Mouse (Mus musculus) kidney, embryonic 15.5 days (tissue): ENCODE results near the gene Hpdl. TPM values are rescaled to one million over a fixed set of nuclear protein-coding genes. Genes with fewer than 3 reads are reported as not detected.

ENCODE experiments used
- ATAC-seq: fragments of 200-750 bp; cut with Nextera tagmentation; replicated peaks from 2 replicates; pipeline ENCODE4 v1.8.0; 2017; ENCODE audit warnings: moderate TSS enrichment; ENCODE audit not compliant: low FRiP score
- H3K27ac ChIP-seq: fragments of 300-500 bp; sonication (generic); 2 replicates; pipeline ENCODE4 v1.5.1; 2015; ENCODE audit warnings: mild to moderate bottlenecking, inconsistent platforms
- H3K27me3 ChIP-seq: fragments of 300-500 bp; sonication (generic); 2 replicates; pipeline ENCODE4 v1.6.1; 2015; ENCODE audit warnings: inconsistent platforms
- H3K36me3 ChIP-seq: fragments of 300-500 bp; sonication (generic); 2 replicates; pipeline ENCODE4 v1.6.1; 2015; ENCODE audit warnings: inconsistent platforms
- H3K4me1 ChIP-seq: fragments of 300-500 bp; sonication (generic); 2 replicates; pipeline ENCODE4 v1.6.1; 2015; ENCODE audit warnings: inconsistent platforms
- H3K4me2 ChIP-seq: fragments of 300-500 bp; sonication (generic); 2 replicates; pipeline ENCODE4 v1.6.1; 2015; ENCODE audit warnings: moderate library complexity, mild to moderate bottlenecking, inconsistent platforms
- H3K4me3 ChIP-seq: fragments of 300-500 bp; sonication (generic); replicated peaks from 2 replicates; pipeline ENCODE4 v1.5.1; 2015; ENCODE audit warnings: mild to moderate bottlenecking, inconsistent platforms
- H3K9ac ChIP-seq: fragments of 300-500 bp; sonication (generic); 2 replicates; pipeline ENCODE4 v1.6.1; 2015; ENCODE audit warnings: mild to moderate bottlenecking, inconsistent platforms
- H3K9me3 ChIP-seq: fragments of 300-500 bp; sonication (generic); replicated peaks from 2 replicates; pipeline ENCODE4 v1.6.1; 2016; ENCODE audit warnings: inconsistent platforms
- WGBS: fragments of 180-500 bp; shearing (Covaris S2); methylation state at CpG from one replicate; pipeline ENCODE4 v1.1.7; 2015; ENCODE audit warnings: mixed read lengths; 5-methylcytosine and 5-hydroxymethylcytosine counted together
- polyA plus RNA-seq: library from polyadenylated mRNA; unstranded; fragments of >200 nt; fragmentation: Nextera tagmentation; extraction: Ambion mirVana; gene quantifications from 2 replicates; pipeline ENCODE4 v1.2.1, GENCODE M21; 2015

Hpdl gene
- polyA plus RNA-seq, 1 experiment from 2014 or later, result 1.6 TPM

DNA sequence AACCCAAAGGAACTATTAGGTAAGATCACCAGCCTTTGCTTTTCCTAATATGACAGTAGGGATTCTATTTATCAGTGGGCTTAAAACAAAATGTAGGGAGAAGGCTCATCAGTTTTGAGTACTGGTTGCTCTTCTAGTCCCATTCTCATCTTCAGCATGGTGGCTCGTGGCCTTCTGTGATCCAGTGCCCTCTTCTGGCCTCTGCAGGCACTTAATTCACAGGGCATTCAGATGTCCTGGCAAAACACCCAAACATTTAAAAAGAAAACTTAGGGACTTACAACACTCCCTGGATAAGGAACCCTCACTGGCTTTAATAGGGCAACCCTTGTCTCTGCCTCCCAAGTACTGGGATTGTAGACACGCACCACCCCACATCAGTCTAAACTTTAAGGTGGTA, 27.2 kb downstream of the Hpdl start:
- 71% methylated on average over 2 of the region's 2 CpGs for WGBS
- Histone ChIP-seq H3K4me1 (no peaks in the 10 kb centered on the region), H3K27ac (no peak overlapping the region), H3K9me3 (no peaks in the 10 kb centered on the region), H3K9ac (no peak overlapping the region), H3K4me3 (no peak overlapping the region), H3K27me3 (no peaks in the 10 kb centered on the region), H3K36me3 (no peaks in the 10 kb centered on the region), H3K4me2 (no peak overlapping the region)
- no peak for ATAC-seq

DNA sequence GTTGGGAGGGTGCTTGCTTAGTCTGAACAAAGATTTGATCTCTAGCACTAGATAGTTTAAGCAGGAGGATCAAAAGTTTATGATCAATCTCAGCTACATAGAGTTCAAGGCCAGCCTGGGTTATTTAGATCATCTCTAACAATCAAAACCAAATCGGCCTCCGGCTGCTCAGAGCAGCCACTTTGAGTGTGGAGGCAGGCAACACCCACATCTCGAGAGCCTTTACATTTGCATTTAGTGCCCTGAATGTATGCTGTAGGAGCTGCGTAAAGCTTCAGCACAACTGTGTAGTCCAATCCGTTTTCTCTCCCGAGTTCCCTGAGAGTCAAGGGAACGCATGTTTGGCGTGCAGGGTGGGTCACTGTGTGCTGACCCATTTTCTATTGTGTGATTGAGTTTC, 29.1 kb downstream of the Hpdl start:
- ATAC-seq, result no peak
- H3K4me2 ChIP-seq, result no peak overlapping the region
- H3K4me3 ChIP-seq, result no peak overlapping the region
- 86% methylated on average over 8 of the region's 8 CpGs for WGBS
- no peak overlapping the region for H3K27ac ChIP-seq
- no peaks in the 10 kb centered on the region for H3K36me3 ChIP-seq
- H3K27me3 ChIP-seq, result no peaks in the 10 kb centered on the region
- H3K9me3 ChIP-seq, result no peaks in the 10 kb centered on the region
- no peaks in the 10 kb centered on the region for H3K4me1 ChIP-seq
- H3K9ac ChIP-seq, result no peak overlapping the region

DNA sequence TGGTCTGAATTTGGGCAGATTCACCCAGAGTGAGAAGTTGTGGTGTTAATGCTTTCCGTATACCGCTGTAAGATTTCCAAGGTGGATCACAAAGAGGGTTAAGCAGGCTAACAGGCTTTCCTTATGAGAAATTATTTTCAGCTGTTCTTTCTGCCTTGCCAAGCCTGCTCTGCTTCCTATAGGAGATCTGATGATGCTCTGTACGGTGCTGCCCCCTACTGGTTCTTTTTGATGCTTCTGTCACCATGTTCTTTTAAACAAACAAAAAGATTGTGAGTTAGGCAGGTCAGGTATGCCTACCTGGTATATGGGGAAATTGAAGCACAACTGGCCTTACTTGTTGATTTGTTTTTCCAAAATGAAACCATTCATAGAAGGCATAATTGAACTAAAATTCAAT, 32.6 kb downstream of the Hpdl start:
- H3K27me3 ChIP-seq, result no peaks in the 10 kb centered on the region
- H3K36me3 ChIP-seq, result no peaks in the 10 kb centered on the region
- H3K9me3 ChIP-seq, result no peaks in the 10 kb centered on the region
- no peaks in the 10 kb centered on the region for H3K4me1 ChIP-seq
- H3K27ac ChIP-seq, result no peak overlapping the region
- H3K9ac ChIP-seq, result no peak overlapping the region
- H3K4me3 ChIP-seq, result no peak overlapping the region
- no peak overlapping the region for H3K4me2 ChIP-seq
- 14% methylated on average over 3 of the region's 3 CpGs for WGBS
- peak; percentile 58 for ATAC-seq

DNA sequence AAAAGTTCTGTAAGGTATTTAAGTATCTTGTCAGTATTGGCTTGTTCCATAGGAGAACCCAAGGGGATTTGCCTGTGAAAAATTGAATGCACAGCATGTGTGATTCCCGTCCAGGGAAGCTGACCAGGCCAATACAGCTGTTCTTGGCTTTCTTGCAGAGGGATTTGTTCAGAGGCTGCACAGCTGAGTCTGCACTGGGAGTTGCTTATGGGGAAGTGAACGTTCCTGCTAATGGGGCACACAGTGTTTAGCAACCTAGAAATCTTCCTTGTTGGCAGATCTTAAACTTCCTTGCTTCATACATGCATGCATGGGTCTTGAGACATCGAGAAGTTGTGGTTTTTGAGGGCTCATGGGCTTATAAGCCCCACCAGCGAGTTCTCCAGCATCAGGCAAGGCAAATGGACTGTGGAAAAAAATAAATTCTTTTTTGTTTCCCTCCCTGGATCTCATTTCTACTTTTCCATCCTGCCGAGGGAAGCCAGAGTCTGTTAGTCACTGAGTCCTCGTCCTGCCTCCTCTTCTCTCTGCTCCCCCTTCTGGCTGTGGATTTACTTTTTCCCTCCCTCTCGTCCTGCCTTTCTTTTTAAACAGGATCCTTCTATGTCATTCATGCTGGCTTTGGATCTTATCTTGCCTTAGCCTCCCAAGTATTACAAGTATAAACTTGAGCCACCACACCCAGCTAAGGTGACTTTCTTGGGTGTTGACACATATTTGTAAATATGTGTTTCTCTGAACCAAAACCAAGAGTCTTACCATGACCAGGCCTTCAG, 33.3 kb downstream of the Hpdl start:
- Histone ChIP-seq H3K27ac (no peak overlapping the region), H3K4me2 (no peak overlapping the region), H3K4me3 (no peak overlapping the region), H3K9ac (no peak overlapping the region), H3K27me3 (no peaks in the 10 kb centered on the region), H3K36me3 (no peaks in the 10 kb centered on the region), H3K9me3 (no peaks in the 10 kb centered on the region), H3K4me1 (no peaks in the 10 kb centered on the region)
- no peak for ATAC-seq
- WGBS, result 40% methylated on average over 7 of the region's 7 CpGs

DNA sequence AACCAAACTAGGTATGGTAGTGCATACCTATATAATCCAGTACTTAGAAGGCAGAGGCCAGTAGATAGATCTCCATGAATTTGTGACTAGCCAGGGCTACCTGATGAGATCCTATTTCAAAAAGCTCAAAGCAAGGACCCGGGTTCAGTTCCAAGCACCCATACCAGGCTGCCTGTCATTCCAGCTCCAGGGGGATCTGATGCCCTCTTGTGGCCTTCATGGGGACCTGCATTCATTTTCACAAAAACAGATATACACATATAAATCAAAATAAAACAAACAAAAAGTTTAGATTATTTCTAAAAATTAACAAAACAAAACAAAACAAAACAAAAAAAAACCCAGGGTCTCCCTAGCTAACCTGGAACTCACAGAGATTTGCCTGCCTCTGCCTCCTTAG, 34.9 kb downstream of the Hpdl start:
- Histone ChIP-seq H3K9me3 (no peaks in the 10 kb centered on the region), H3K27me3 (no peaks in the 10 kb centered on the region), H3K4me3 (no peak overlapping the region), H3K9ac (no peak overlapping the region), H3K4me2 (no peak overlapping the region), H3K27ac (no peak overlapping the region), H3K4me1 (no peaks in the 10 kb centered on the region), H3K36me3 (no peaks in the 10 kb centered on the region)
- no peak for ATAC-seq
- WGBS, result 93% methylated on average over 1 of the region's 1 CpGs

DNA sequence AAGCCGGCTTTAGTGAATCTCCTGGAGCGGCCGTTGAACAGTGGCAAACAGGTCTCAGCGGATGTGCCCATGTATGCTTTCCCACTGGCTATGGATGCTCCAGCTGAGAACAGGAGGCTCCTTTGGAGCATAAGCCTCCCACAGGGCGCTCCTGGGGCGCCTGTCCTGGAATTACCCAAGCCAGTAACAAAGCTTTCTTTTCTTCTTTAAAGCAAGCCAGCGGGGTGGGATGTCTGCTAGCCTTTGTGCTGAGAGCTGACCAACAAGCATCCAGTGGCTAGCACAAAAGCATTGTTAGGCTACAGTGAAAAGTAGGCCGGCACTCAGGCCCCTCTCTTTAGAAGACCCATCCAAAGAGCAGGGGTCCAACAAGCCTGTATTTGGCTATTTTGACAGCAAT, 39.3 kb downstream of the Hpdl start:
- Histone ChIP-seq H3K4me3 (no peak overlapping the region), H3K9ac (no peak overlapping the region), H3K36me3 (no peaks in the 10 kb centered on the region), H3K27ac (no peak overlapping the region), H3K4me2 (no peak overlapping the region), H3K4me1 (no peaks in the 10 kb centered on the region), H3K27me3 (no peaks in the 10 kb centered on the region), H3K9me3 (no peaks in the 10 kb centered on the region)
- no peak for ATAC-seq
- WGBS, result 26% methylated on average over 8 of the region's 8 CpGs

DNA sequence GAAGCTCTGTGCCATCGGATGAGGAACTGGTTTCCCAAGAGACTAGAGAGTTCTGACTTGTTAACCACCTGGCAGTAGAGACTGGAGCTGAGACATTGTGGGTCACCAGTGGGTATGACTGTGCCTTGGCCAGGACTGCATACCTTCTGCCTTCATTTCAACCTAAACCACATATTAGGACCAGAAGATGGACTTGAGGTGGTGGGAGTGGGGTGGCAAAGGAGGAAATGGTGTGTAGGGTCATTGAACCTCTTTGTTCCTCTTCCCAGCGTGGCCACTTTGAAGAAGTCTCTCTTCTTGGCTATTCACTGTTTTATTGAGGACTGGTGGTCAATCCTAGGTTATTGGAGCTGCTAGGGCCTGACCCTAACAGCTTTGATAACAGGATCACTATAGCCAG, 40.1 kb downstream of the Hpdl start:
- WGBS, result 31% methylated on average over 2 of the region's 2 CpGs
- H3K4me2 ChIP-seq, result no peak overlapping the region

DNA sequence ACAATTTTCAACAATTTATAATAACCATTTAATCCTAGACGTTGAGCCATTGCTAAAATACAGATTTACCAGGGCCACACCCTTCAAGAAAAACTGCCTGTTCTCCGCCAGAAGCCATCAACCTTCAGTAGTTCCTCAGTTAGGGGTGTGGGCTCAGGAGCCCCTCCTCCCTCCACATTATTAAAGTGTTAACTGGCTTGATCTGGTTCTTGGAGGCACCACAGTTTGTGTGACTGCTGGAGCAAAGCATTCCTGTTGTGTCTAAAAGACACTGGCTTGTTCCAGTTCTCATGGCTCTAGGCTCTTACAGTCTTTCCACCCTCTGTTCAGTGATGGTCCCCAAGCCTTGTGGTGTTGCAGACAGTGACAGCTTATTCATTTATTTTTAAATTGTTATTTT, 41.0 kb downstream of the Hpdl start:
- Histone ChIP-seq H3K4me3 (no peak overlapping the region), H3K36me3 (no peaks in the 10 kb centered on the region), H3K9ac (no peak overlapping the region), H3K27me3 (no peaks in the 10 kb centered on the region), H3K9me3 (no peaks in the 10 kb centered on the region), H3K4me1 (no peaks in the 10 kb centered on the region), H3K27ac (no peak overlapping the region), H3K4me2 (no peak overlapping the region)
- ATAC-seq, result no peak
- WGBS, result 66% methylated on average over 2 of the region's 2 CpGs

More for the DNA sequence above, 40.1 kb downstream of the Hpdl start:
- Histone ChIP-seq H3K9ac (no peak overlapping the region), H3K27me3 (no peaks in the 10 kb centered on the region), H3K9me3 (no peaks in the 10 kb centered on the region), H3K36me3 (no peaks in the 10 kb centered on the region), H3K4me3 (no peak overlapping the region), H3K27ac (no peak overlapping the region), H3K4me1 (no peaks in the 10 kb centered on the region)
- ATAC-seq, result no peak

DNA sequence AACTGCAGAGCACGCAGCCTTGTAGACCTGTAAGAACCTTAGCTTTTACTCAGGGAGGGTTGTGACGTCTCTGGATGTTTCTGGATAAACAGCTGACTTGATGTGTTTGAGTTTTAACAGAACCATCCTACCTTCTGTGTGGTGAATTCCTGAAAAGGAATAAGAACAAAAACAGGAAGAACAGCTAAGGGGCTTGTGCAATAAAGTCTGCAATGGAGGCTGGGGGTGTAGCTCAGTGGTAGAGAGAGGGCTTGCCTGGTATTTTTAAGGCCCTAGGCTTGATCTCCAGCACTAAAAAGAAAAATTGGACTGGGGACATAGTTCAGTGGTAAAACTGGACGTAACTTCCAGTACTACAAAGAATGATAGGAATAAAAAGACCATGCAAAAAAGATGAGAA, 44.4 kb downstream of the Hpdl start:
- WGBS, result 87% methylated on average over 3 of the region's 3 CpGs
- ATAC-seq, result no peak
- no peaks in the 10 kb centered on the region for H3K4me1 ChIP-seq
- H3K4me3 ChIP-seq, result no peak overlapping the region
- no peaks in the 10 kb centered on the region for H3K9me3 ChIP-seq
- H3K9ac ChIP-seq, result no peak overlapping the region
- no peaks in the 10 kb centered on the region for H3K27me3 ChIP-seq
- no peak overlapping the region for H3K4me2 ChIP-seq
- no peak overlapping the region for H3K27ac ChIP-seq
- no peaks in the 10 kb centered on the region for H3K36me3 ChIP-seq

DNA sequence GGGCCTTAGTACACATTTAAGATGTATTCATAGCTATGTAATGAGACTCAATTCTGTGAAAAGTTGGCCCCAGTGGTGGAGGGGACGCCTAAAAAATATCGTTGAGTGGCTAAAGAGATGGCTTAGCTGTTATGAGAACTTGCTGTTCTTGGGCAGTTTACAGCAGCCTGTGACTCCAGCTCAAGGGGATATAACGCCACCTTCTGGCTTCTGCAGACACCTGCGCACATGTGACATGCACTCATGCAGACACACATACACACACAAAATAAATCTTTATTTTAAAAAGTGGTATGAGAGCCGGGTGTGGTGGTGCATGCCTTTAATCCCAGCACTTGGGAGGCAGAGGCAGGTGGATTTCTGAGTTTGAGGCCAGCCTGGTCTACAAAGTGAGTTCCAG, 45.1 kb downstream of the Hpdl start:
- Histone ChIP-seq H3K9ac (no peak overlapping the region), H3K9me3 (no peaks in the 10 kb centered on the region), H3K4me2 (no peak overlapping the region), H3K27ac (no peak overlapping the region), H3K4me1 (no peaks in the 10 kb centered on the region), H3K27me3 (no peaks in the 10 kb centered on the region), H3K4me3 (no peak overlapping the region), H3K36me3 (no peaks in the 10 kb centered on the region)
- WGBS, result 93% methylated on average over 5 of the region's 5 CpGs
- no peak for ATAC-seq

Other genes with a start within 250 kb of the Hpdl start
- gene Ccdc17, start 225.1 kb downstream of the Hpdl start, polyA plus RNA-seq, result 3.6 and 4.8 TPM in 2 replicates
- 175 and 180 TPM in 2 replicates for gene Nasp, start 193.8 kb downstream of the Hpdl start, polyA plus RNA-seq
- 721 and 765 TPM in 2 replicates for gene Akr1a1, start 170.0 kb downstream of the Hpdl start, polyA plus RNA-seq
- gene Prdx1, start 136.2 kb downstream of the Hpdl start, polyA plus RNA-seq, result 1,497 and 1,602 TPM in 2 replicates
- 27.2 and 27.9 TPM in 2 replicates for gene Mmachc, start 113.3 kb downstream of the Hpdl start, polyA plus RNA-seq
- gene Ccdc163, start 113.2 kb downstream of the Hpdl start, polyA plus RNA-seq, result 30.3 and 31.7 TPM in 2 replicates
- gene Tesk2, start 100.8 kb downstream of the Hpdl start, polyA plus RNA-seq, result 7.6 and 7.7 TPM in 2 replicates
- 38.1 and 39.8 TPM in 2 replicates for gene Toe1, start 14.1 kb downstream of the Hpdl start, polyA plus RNA-seq
- gene Mutyh, start 14.0 kb downstream of the Hpdl start, polyA plus RNA-seq, result 18.9 and 19.1 TPM in 2 replicates
- 1.7 TPM in 2 replicates for gene Zswim5, start 55.7 kb upstream of the Hpdl start, polyA plus RNA-seq
- gene Urod, start 172.7 kb upstream of the Hpdl start, polyA plus RNA-seq, result 102 and 111 TPM in 2 replicates
- gene Hectd3, start 173.6 kb upstream of the Hpdl start, polyA plus RNA-seq, result 9.0 and 10.2 TPM in 2 replicates
- 44.6 and 49.6 TPM in 2 replicates for gene Eif2b3, start 197.7 kb upstream of the Hpdl start, polyA plus RNA-seq